Mouse (Mus musculus): ENCODE results near the gene Gadd45b. TPM values are rescaled to one million over a fixed set of nuclear protein-coding genes. Genes with fewer than 3 reads are reported as not detected.

Gadd45b gene
- polyA plus RNA-seq, 1 experiment from 2014 or later = 33.6 TPM

DNA sequence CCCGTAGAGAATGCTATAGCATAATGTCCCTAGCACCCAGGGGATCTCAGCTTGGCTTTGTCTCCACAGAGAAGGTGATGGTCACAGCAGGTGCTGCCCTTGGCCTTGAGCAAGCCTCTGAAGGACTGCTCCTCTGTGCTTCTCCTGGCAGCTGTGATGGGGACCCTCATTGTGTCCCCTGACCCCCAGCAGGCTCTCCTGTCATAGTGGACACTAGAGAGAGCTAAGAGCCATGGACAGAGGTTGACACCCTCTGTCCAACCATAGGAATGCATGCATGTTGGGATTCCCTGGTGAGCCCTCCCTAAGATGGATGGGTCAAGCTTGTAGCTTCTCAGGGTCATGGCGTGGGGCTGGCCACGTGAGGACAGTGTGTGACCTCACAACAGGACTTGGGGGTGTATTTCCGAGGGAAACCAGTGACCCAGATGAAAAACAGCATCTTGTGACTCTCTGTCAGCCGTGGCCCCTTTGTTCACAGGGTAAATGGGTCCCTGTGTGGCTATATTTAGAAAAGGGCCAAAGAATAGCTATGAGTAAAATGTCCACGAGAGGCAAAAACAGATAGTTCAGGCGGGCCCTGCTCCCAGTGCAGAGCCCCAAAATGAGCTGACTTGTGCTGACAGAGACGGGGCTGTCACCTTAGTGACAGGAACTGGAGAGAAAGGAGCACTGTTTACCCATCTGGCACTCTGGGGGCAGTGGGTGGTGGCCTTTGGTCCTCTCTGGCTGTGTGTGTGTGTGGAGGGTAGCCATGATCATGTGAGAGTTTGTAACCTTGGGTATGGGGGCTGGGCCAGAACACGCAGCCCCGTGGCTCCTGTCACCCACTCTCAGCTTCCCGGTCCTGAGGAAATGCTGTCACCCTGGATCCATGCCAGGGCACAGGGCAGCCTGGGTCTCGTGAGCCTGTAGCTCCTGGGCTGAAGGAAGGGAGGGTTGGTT is 33.4 kb downstream of the Gadd45b start:
- H3K27ac ChIP-seq (ENCODE audit: low read length) = peak overlapping the region; percentile 74
- H3K9me3 ChIP-seq (replicated peaks; ENCODE audit: control insufficient read depth, low read length) = no peaks in the 10 kb centered on the region
- H3K9ac ChIP-seq (ENCODE audit: low read length) = peak overlapping the region; percentile 58
- WGBS = 27% methylated on average over 12 of the region's 12 CpGs
- no peak overlapping the region for H3K4me2 ChIP-seq (ENCODE audit: low read depth, low read length)
- no peak overlapping the region for H3K4me3 ChIP-seq (ENCODE audit: low read length)
- no peaks in the 10 kb centered on the region for H3K36me3 ChIP-seq (ENCODE audit: control insufficient read depth, insufficient read depth)
- peaks cover 46% of the 10 kb centered on the region for H3K4me1 ChIP-seq (ENCODE audit: control insufficient read depth, insufficient read depth, low read length)
- ATAC-seq (replicated peaks; ENCODE audit: extremely low read depth, insufficient read depth, low FRiP score) = no peak
- no peaks in the 10 kb centered on the region for H3K27me3 ChIP-seq (ENCODE audit: control insufficient read depth, insufficient read depth, low read length)

DNA sequence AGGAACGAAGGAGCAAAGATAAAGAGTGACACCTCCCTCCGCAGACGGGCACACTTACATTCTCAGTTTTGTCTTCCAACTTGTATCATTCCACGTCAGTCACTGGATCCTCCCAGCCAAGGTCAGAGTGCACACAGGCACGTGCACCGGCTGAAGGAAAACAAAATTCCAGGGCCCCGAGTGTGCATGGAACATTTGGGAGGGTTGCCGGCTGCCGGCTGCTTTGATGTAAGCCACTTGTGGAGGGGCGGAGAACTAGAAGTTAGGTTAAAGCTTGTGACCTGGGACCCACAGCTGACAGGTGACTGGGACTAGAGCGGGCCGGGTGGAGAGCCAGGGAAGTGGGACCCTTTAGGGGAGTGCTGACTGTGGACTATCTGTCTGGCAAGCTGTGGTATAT is 36.4 kb downstream of the Gadd45b start:
- no peak overlapping the region for H3K4me3 ChIP-seq (ENCODE audit: low read length)
- peaks cover 3% of the 10 kb centered on the region; the same call in 1 of the 2 replicates for H3K9me3 ChIP-seq (replicated peaks; ENCODE audit: control insufficient read depth, low read length)
- WGBS = 33% methylated on average over 12 of the region's 12 CpGs
- H3K9ac ChIP-seq (ENCODE audit: low read length) = no peak overlapping the region
- ATAC-seq (replicated peaks; ENCODE audit: extremely low read depth, insufficient read depth, low FRiP score) = no peak
- peaks cover 38% of the 10 kb centered on the region for H3K4me1 ChIP-seq (ENCODE audit: control insufficient read depth, insufficient read depth, low read length)
- H3K27me3 ChIP-seq (ENCODE audit: control insufficient read depth, insufficient read depth, low read length) = no peaks in the 10 kb centered on the region
- no peak overlapping the region for H3K27ac ChIP-seq (ENCODE audit: low read length)
- H3K4me2 ChIP-seq (ENCODE audit: low read depth, low read length) = no peak overlapping the region
- H3K36me3 ChIP-seq (ENCODE audit: control insufficient read depth, insufficient read depth) = no peaks in the 10 kb centered on the region

DNA sequence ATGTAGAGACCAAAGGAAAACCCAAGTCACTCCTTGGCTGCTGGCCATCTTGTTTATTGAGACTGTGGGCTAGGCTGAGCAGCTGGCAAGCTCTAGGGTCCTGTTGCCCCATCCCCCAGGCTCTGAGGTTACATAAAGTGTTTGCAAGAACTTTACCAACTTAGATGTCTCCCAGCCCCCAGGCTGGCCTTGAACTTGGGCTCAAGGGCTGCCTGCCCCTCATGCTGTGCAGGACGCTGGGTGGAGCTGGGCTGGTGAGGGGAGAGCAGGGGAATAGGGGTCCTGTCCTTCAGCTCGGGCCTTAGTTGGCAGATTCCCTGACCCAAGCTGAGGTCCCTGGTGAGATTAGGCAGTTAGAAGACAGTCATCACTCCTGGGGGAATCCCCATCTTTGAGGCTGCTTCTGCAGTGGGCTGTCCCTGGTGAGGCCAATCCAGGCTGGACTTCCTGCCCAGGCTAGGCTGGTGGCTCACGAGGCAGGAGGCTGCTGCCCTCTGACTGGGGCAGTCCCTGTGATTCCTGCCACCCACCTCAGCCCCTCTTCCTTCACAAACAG is 37.3 kb downstream of the Gadd45b start:
- no peak overlapping the region for H3K4me3 ChIP-seq (ENCODE audit: low read length)
- H3K9me3 ChIP-seq (replicated peaks; ENCODE audit: control insufficient read depth, low read length) = peaks cover 3% of the 10 kb centered on the region; the same call in 1 of the 2 replicates
- H3K27me3 ChIP-seq (ENCODE audit: control insufficient read depth, insufficient read depth, low read length) = no peaks in the 10 kb centered on the region
- no peak overlapping the region for H3K4me2 ChIP-seq (ENCODE audit: low read depth, low read length)
- no peak overlapping the region for H3K9ac ChIP-seq (ENCODE audit: low read length)
- peaks cover 31% of the 10 kb centered on the region for H3K4me1 ChIP-seq (ENCODE audit: control insufficient read depth, insufficient read depth, low read length)
- H3K36me3 ChIP-seq (ENCODE audit: control insufficient read depth, insufficient read depth) = no peaks in the 10 kb centered on the region
- ATAC-seq (replicated peaks; ENCODE audit: extremely low read depth, insufficient read depth, low FRiP score) = no peak
- WGBS = 51% methylated on average over 3 of the region's 3 CpGs
- no peak overlapping the region for H3K27ac ChIP-seq (ENCODE audit: low read length)

DNA sequence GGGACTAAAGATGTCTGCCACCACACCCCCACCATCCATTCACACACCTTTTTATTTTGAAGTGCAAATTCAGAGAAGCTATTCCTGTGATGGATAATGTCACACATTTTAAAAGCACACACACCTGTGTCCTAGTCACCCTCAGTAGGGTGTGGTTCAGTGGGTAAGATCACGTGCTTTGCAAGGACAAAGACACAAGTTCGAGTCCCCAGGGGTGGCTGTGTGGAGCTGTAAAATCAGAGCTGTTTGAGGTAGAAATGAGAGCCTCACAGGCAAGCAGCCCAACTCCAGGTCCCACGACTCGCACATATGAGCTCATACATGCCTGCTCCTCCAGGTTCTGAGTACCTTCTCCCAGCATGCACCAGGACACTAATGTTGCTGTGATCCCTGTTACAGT is 38.2 kb downstream of the Gadd45b start:
- Histone ChIP-seq H3K27me3 (ENCODE audit: control insufficient read depth, insufficient read depth, low read length) (no peaks in the 10 kb centered on the region), H3K9ac (ENCODE audit: low read length) (no peak overlapping the region), H3K36me3 (ENCODE audit: control insufficient read depth, insufficient read depth) (no peaks in the 10 kb centered on the region), H3K9me3 (replicated peaks; ENCODE audit: control insufficient read depth, low read length) (peaks cover 3% of the 10 kb centered on the region; the same call in 1 of the 2 replicates), H3K4me2 (ENCODE audit: low read depth, low read length) (no peak overlapping the region), H3K27ac (ENCODE audit: low read length) (no peak overlapping the region), H3K4me1 (ENCODE audit: control insufficient read depth, insufficient read depth, low read length) (peaks cover 36% of the 10 kb centered on the region), H3K4me3 (ENCODE audit: low read length) (no peak overlapping the region)
- no peak for ATAC-seq (replicated peaks; ENCODE audit: extremely low read depth, insufficient read depth, low FRiP score)
- WGBS = 81% methylated on average over 4 of the region's 4 CpGs

DNA sequence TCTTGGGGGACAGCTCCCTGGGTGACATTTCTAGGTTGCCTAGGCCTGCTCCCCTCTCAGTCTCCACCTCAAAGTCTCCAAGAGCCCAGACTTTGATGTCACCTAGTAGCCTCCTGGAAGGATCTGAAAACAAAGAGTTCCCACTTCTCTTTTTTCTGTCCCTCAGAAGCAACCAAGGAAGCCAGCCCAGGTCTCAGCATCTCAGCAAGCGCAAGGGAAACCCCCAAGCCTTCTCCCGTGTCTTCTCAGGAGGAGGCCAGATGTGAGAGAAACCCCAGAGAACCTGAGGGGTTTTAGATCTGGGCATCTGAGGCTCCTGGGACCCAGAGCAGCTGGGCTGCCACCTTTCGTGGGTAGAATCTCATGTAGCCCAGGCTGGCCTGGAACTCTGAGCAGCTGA is 39.4 kb downstream of the Gadd45b start:
- 80% methylated on average over 3 of the region's 3 CpGs for WGBS
- no peak for ATAC-seq (replicated peaks; ENCODE audit: extremely low read depth, insufficient read depth, low FRiP score)
- Histone ChIP-seq H3K4me2 (ENCODE audit: low read depth, low read length) (no peak overlapping the region), H3K27ac (ENCODE audit: low read length) (no peak overlapping the region), H3K36me3 (ENCODE audit: control insufficient read depth, insufficient read depth) (no peaks in the 10 kb centered on the region), H3K4me1 (ENCODE audit: control insufficient read depth, insufficient read depth, low read length) (peaks cover 25% of the 10 kb centered on the region), H3K27me3 (ENCODE audit: control insufficient read depth, insufficient read depth, low read length) (no peaks in the 10 kb centered on the region), H3K4me3 (ENCODE audit: low read length) (no peak overlapping the region), H3K9ac (ENCODE audit: low read length) (no peak overlapping the region), H3K9me3 (replicated peaks; ENCODE audit: control insufficient read depth, low read length) (peaks cover 3% of the 10 kb centered on the region; the same call in 1 of the 2 replicates)

DNA sequence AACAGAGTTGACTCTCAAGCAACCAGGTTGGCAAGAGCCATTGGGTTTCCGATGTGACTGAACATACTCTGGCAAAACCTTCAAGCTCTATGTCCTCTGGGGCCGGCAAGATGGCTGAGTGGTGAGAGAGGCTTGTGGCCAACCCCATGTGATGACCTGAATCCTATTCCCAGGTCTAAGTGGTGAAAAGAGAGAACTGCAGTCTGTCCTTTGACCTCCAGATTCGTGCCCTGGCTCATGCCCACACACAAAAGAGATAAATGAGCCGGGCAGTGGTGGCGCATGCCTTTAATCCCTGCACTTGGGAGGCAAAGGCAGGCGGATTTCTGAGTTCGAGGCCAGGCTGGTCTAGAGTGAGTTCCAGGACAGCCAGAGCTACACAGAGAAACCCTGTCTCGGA is 40.3 kb downstream of the Gadd45b start:
- 82% methylated on average over 8 of the region's 8 CpGs for WGBS
- Histone ChIP-seq H3K9ac (ENCODE audit: low read length) (no peak overlapping the region), H3K4me1 (ENCODE audit: control insufficient read depth, insufficient read depth, low read length) (peaks cover 21% of the 10 kb centered on the region), H3K27ac (ENCODE audit: low read length) (no peak overlapping the region), H3K27me3 (ENCODE audit: control insufficient read depth, insufficient read depth, low read length) (no peaks in the 10 kb centered on the region), H3K4me3 (ENCODE audit: low read length) (no peak overlapping the region), H3K36me3 (ENCODE audit: control insufficient read depth, insufficient read depth) (no peaks in the 10 kb centered on the region), H3K9me3 (replicated peaks; ENCODE audit: control insufficient read depth, low read length) (peaks cover 3% of the 10 kb centered on the region; the same call in 1 of the 2 replicates), H3K4me2 (ENCODE audit: low read depth, low read length) (no peak overlapping the region)
- ATAC-seq (replicated peaks; ENCODE audit: extremely low read depth, insufficient read depth, low FRiP score) = no peak

DNA sequence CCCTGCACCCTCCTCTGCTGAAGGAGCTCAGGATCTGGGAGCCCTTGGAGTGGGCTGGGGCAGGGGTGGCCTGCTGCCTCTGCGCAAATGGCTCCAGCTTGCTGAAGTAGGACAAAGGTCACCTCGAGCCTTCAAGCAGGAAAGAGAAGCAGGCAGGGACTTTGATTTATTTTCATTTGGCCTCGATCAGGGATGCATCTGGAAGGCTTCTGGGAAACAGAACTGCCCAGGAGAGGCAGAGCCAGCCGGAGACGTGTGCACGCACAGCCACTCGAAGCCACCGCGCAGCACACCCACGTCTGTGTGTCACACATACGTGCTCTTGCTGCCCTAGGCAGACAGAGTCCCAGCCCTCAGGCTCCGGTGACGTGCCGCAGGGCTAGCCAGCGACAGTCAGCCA is 41.7 kb downstream of the Gadd45b start:
- Histone ChIP-seq H3K27ac (ENCODE audit: low read length) (no peak overlapping the region), H3K4me1 (ENCODE audit: control insufficient read depth, insufficient read depth, low read length) (peaks cover 15% of the 10 kb centered on the region), H3K9ac (ENCODE audit: low read length) (no peak overlapping the region), H3K36me3 (ENCODE audit: control insufficient read depth, insufficient read depth) (no peaks in the 10 kb centered on the region), H3K4me3 (ENCODE audit: low read length) (no peak overlapping the region), H3K4me2 (ENCODE audit: low read depth, low read length) (no peak overlapping the region), H3K27me3 (ENCODE audit: control insufficient read depth, insufficient read depth, low read length) (no peaks in the 10 kb centered on the region), H3K9me3 (replicated peaks; ENCODE audit: control insufficient read depth, low read length) (peaks cover 3% of the 10 kb centered on the region; the same call in 1 of the 2 replicates)
- WGBS = 82% methylated on average over 15 of the region's 15 CpGs
- ATAC-seq (replicated peaks; ENCODE audit: extremely low read depth, insufficient read depth, low FRiP score) = no peak

DNA sequence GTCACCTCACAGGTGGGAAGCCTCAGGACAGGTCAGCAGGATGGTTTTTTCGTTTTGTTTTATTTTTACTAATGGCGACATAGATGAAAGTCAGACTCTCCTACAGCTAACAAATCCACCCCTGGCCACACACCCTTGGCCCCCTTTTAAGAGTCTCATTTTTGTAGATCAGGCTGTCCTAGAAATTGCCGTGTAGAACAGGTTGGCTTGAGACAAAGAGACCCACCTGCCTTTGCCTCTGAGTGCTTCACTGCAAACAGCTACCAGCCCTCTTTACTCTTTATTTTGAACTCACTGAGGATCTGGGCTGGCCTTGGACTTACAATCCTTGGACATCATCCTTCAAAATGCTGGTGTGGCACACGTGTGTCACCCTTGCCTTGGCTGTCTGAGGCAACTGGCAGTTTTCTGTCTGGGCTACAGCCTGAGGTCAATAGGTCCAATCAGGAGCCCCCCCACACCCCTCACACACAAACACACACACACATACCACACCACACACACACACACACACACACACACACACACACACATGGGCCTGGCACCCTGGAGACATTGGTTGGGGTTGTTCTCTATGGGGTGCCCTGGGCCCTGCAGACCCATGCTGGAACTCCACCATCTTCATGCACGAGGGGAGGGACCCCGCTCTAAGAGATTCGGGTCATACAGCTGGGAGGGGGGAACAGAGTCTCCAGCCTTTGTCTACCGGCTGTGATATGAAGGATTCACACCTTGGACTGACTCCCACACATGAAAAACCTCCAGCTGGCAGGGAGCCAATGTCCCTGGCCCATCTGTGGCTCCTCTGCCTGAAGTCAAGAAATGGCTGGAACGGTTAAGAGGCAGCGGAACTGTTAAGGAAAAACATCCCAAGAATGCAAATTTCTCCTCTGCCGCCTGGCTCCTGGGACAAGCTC is 42.5 kb downstream of the Gadd45b start:
- Histone ChIP-seq H3K36me3 (ENCODE audit: control insufficient read depth, insufficient read depth) (no peaks in the 10 kb centered on the region), H3K4me3 (ENCODE audit: low read length) (no peak overlapping the region), H3K4me2 (ENCODE audit: low read depth, low read length) (no peak overlapping the region), H3K27me3 (ENCODE audit: control insufficient read depth, insufficient read depth, low read length) (no peaks in the 10 kb centered on the region), H3K27ac (ENCODE audit: low read length) (0 out of 2 replicates have a peak overlapping the region, but pooled peaks have one; percentile 11), H3K9ac (ENCODE audit: low read length) (no peak overlapping the region), H3K4me1 (ENCODE audit: control insufficient read depth, insufficient read depth, low read length) (peaks cover 11% of the 10 kb centered on the region), H3K9me3 (replicated peaks; ENCODE audit: control insufficient read depth, low read length) (peaks cover 3% of the 10 kb centered on the region; the same call in 1 of the 2 replicates)
- no peak for ATAC-seq (replicated peaks; ENCODE audit: extremely low read depth, insufficient read depth, low FRiP score)
- whole genome bisulfite sequencing = 41% methylated on average over 11 of the region's 11 CpGs
